ENCODE assay signal across 28 mouse cellular contexts in the genomic region with DNA sequence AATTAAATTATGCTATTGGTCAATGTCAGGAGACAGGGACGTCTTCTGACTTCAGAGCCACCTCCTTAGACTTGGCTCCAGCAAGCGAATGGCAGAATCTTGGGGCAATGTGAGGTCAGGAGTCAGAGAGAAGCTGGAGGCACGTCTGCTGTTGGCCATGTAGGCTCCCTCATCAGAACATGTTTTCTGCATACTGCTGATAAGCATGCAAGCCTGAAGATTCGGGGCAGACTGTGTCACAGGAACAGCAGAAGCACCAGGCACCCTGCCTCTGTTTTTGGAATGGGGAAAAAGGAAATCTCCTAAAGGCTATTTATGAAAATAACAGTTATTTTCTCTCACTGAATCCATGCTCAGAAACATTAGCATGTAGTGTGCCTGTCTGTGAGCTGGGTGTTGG. TPM values are rescaled to one million over a fixed set of nuclear protein-coding genes. Genes with fewer than 3 reads are reported as not detected.
DNase-seq lines count a peak whose midpoint lies in the region; ATAC-seq and TF ChIP-seq lines count a peak whose summit lies in the region.
"Had no signal": no experiment of that assay in that cellular context is flagged by ENCODE, and none has a peak within 500 bp of the region (broad histone marks: within the 10 kb centered on the region; RNA-seq: fewer than 3 reads in every experiment).

No protein-coding gene starts in this region.

- H3K36me3 ChIP-seq in kidney, adult 2 months (ENCODE audit: control insufficient read depth, insufficient read depth, low read length): no peaks in the 10 kb centered on the region
- H3K36me3 ChIP-seq in liver, embryonic 12.5 days: no peaks in the 10 kb centered on the region
- no peaks in the 10 kb centered on the region for H3K36me3 ChIP-seq in hindbrain, embryonic 14.5 days (replicated peaks; ENCODE audit: control insufficient read depth, insufficient read depth)
- H3K36me3 ChIP-seq: embryonic facial prominence, embryonic 13.5 days; heart, embryonic 12.5 days; hindbrain, embryonic 10.5 days; kidney, embryonic 15.5 days; limb, embryonic 12.5 days; midbrain, embryonic 13.5 days; neural tube, embryonic 12.5 days had no signal

- peak overlapping the region; percentile 24; the same call in 1 of the 2 replicates for H3K27ac ChIP-seq in kidney, adult 2 months (ENCODE audit: insufficient read depth, low read depth, low read length)
- H3K27ac ChIP-seq in liver, embryonic 12.5 days: peak overlapping the region; percentile 67
- H3K27ac ChIP-seq in hindbrain, embryonic 14.5 days: no peak overlapping the region
- H3K27ac ChIP-seq: embryonic facial prominence, embryonic 13.5 days; hindbrain, embryonic 10.5 days; hindbrain, postnatal 0 days; kidney, embryonic 15.5 days; limb, embryonic 12.5 days; macrophage; midbrain, embryonic 13.5 days; neural tube, embryonic 12.5 days had no signal

- TF ChIP-seq POLR2A in kidney, adult 2 months (IDR thresholded peaks at IDR 0.05; ENCODE audit: low read depth, low read length): no peak

- no peaks in the 10 kb centered on the region for H3K9me3 ChIP-seq in liver, embryonic 12.5 days (replicated peaks)
- no peaks in the 10 kb centered on the region for H3K9me3 ChIP-seq in hindbrain, embryonic 14.5 days (ENCODE audit: control insufficient read depth, low read length)
- H3K9me3 ChIP-seq: embryonic facial prominence, embryonic 13.5 days; heart, embryonic 12.5 days; hindbrain, embryonic 10.5 days; kidney, embryonic 15.5 days; limb, embryonic 12.5 days; midbrain, embryonic 13.5 days; neural tube, embryonic 12.5 days had no signal

- peak overlapping the region; percentile 22 for H3K4me2 ChIP-seq in liver, embryonic 12.5 days
- no peak overlapping the region for H3K4me2 ChIP-seq in hindbrain, embryonic 14.5 days (replicated peaks)
- H3K4me2 ChIP-seq: embryonic facial prominence, embryonic 13.5 days; heart, embryonic 12.5 days; kidney, embryonic 15.5 days; limb, embryonic 12.5 days; midbrain, embryonic 13.5 days; neural tube, embryonic 12.5 days had no signal

- TF ChIP-seq CTCF in kidney, adult 2 months (conservative IDR thresholded peaks at IDR 0.05; ENCODE audit: insufficient read depth, insufficient read length, low read depth, low read length): no peak

- no peaks in the 10 kb centered on the region for H3K27me3 ChIP-seq in kidney, adult 2 months (replicated peaks; ENCODE audit: control insufficient read depth, insufficient read depth, low read length)
- no peaks in the 10 kb centered on the region for H3K27me3 ChIP-seq in liver, embryonic 12.5 days (replicated peaks)
- no peaks in the 10 kb centered on the region for H3K27me3 ChIP-seq in hindbrain, embryonic 14.5 days (ENCODE audit: control insufficient read depth, insufficient read depth, low read length)
- H3K27me3 ChIP-seq: embryonic facial prominence, embryonic 13.5 days; heart, embryonic 12.5 days; kidney, embryonic 15.5 days; midbrain, embryonic 13.5 days; neural tube, embryonic 12.5 days had no signal

- H3K9ac ChIP-seq in liver, embryonic 12.5 days: no peak overlapping the region
- no peak overlapping the region for H3K9ac ChIP-seq in hindbrain, embryonic 14.5 days
- H3K9ac ChIP-seq: embryonic facial prominence, embryonic 13.5 days; heart, embryonic 12.5 days; kidney, embryonic 15.5 days; limb, embryonic 12.5 days; midbrain, embryonic 13.5 days; neural tube, embryonic 12.5 days had no signal

- DNase-seq in kidney, adult 2 months: no peak
- no peak for DNase-seq in kidney, adult 11 months
- DNase-seq in c-Kit-positive CD71-positive TER-119-positive erythroid progenitor cells, embryonic 14.5 days (ENCODE audit: low spot score): peak; percentile 26
- DNase-seq in hindbrain, embryonic 14.5 days (ENCODE audit: low spot score): no peak
- DNase-seq in urinary bladder, postnatal 25 days (ENCODE audit: low spot score): no peak
- no peak for DNase-seq in right cerebral cortex, postnatal 4 days
- DNase-seq: adrenal gland, postnatal 25 days; cerebellum, adult 11-12 months; cerebellum, postnatal 25 days; embryo, embryonic 11 days; heart, postnatal 10 days; kidney, postnatal 36 days; lung, adult 2 months; retina, postnatal 1 day; thymus, postnatal 14 days had no signal

- peaks cover 6% of the 10 kb centered on the region; the same call in 1 of the 2 replicates for H3K4me1 ChIP-seq in kidney, adult 2 months (ENCODE audit: control insufficient read depth, insufficient read depth, low read length)
- H3K4me1 ChIP-seq in liver, embryonic 12.5 days: peaks cover 70% of the 10 kb centered on the region
- 0 out of 2 replicates have a peak, but pooled peaks cover 3% of the 10 kb centered on the region for H3K4me1 ChIP-seq in hindbrain, embryonic 14.5 days (replicated peaks; ENCODE audit: control insufficient read depth, insufficient read depth, low read length)
- H3K4me1 ChIP-seq: kidney, embryonic 15.5 days had no signal

- WGBS in kidney, adult 2 months: 73% methylated on average over 4 of the region's 4 CpGs
- 16% methylated on average over 4 of the region's 4 CpGs for WGBS in liver, embryonic 12.5 days (ENCODE audit: insufficient replicate concordance)
- 73% methylated on average over 4 of the region's 4 CpGs for WGBS in hindbrain, embryonic 14.5 days

- no peak overlapping the region for H3K4me3 ChIP-seq in kidney, adult 2 months (ENCODE audit: insufficient read depth, low read depth, low read length)
- H3K4me3 ChIP-seq in liver, embryonic 12.5 days: no peak overlapping the region
- no peak overlapping the region for H3K4me3 ChIP-seq in hindbrain, embryonic 14.5 days (replicated peaks; ENCODE audit: low read length)
- H3K4me3 ChIP-seq: embryonic facial prominence, embryonic 13.5 days; heart, embryonic 12.5 days; hindbrain, embryonic 10.5 days; kidney, embryonic 15.5 days; limb, embryonic 12.5 days; midbrain, embryonic 13.5 days; neural tube, embryonic 12.5 days had no signal

- peak; percentile 85 for ATAC-seq in liver, embryonic 12.5 days
- peak; percentile 38 for ATAC-seq in megakaryocyte progenitor cell, adult 5-6 weeks (replicated peaks; ENCODE audit: poor library complexity)
- ATAC-seq in hindbrain, embryonic 14.5 days (ENCODE audit: low FRiP score): no peak
- ATAC-seq: forebrain, embryonic 14.5 days; hindbrain, postnatal 0 days; intestine, embryonic 16.5 days; midbrain, embryonic 13.5 days had no signal

RNA-seq across cellular contexts. Expression of a gene that starts 13.6 kb away (rescaled TPM):
- 29.5 and 44.2 TPM in 2 replicates for polyA plus RNA-seq in kidney, adult 2 months (2012; rRNA removed)
- polyA plus RNA-seq in liver, embryonic 12.5 days (2016; fragmentation: Nextera tagmentation; extraction: Ambion mirVana): 9.5 and 9.6 TPM in 2 replicates
- total RNA-seq in megakaryocyte progenitor cell, adult 5-6 weeks (2015): 4.3 and 7.2 TPM in 2 replicates
- 4.5 and 7.0 TPM in 2 replicates for total RNA-seq in megakaryocyte progenitor cell, adult 5-6 weeks (2017)
- polyA plus RNA-seq in hindbrain, embryonic 14.5 days (2014; fragmentation: Nextera tagmentation; extraction: Ambion mirVana): 7.5 and 9.0 TPM in 2 replicates

RNA-seq across cellular contexts. Expression of a gene that starts 46.3 kb away (rescaled TPM):
- 6.8 and 10.2 TPM in 2 replicates for polyA plus RNA-seq in kidney, adult 2 months (2012; rRNA removed)
- polyA plus RNA-seq in liver, embryonic 12.5 days (2016; fragmentation: Nextera tagmentation; extraction: Ambion mirVana): 73.1 and 74.8 TPM in 2 replicates
- 60.3 and 72.0 TPM in 2 replicates for total RNA-seq in megakaryocyte progenitor cell, adult 5-6 weeks (2015)
- 241 and 337 TPM in 2 replicates for total RNA-seq in megakaryocyte progenitor cell, adult 5-6 weeks (2017)
- 105 and 111 TPM in 2 replicates for polyA plus RNA-seq in hindbrain, embryonic 14.5 days (2014; fragmentation: Nextera tagmentation; extraction: Ambion mirVana)
